Mouse (Mus musculus): Measurements from ENCODE around the gene Rpf2. TPM values are rescaled to one million over a fixed set of nuclear protein-coding genes. Genes with fewer than 3 reads are reported as not detected.

Rpf2 gene
- total and polyA plus RNA-seq, 3 experiments = 0.61 to 27.7 (median 23.2) TPM

DNA sequence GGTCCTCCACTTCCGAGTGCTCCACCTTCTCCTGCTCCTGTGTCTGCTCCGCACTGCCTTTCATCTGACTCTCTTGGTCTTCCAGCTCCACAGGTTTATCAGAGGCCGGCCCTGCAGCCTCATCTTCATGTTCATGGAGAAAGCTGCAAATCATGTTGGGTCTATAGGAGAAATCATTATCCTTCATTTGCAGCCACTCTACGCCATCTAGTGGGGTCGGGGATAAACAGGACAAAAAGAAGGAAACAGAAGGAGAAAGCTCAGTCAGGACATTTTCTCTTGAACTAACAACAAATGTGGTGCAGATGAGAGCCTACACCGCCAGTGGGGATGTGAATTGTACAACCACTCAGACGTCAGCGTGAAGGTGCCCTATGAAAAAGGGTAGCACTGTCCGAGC, 2.8 kb upstream of the Rpf2 start:
- no peak for DNase-seq

DNA sequence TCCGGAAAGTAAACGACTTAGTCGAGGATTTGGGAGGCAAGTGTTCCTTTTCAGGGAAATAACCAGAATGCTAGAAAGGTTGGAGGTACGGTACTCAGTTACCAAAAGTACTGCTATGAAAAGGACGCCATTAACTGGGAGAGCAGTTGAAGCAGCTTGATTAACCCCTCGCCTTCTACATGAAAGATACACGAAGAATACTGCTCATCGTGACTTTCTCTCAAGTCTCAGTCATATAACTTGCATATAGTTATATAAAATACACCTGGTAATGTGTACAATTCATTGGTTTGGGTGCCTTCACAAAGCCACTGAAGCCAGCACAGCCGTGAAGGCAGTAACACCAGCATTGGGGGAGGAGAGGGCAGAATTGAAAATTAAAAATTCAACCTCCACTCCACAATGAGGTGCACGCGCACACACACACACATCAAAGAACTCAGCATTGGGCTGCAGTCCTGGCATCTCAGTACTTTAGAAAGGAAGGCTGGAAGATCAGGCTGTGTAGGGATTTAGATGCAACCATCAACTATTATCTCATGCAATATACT, 405 bp upstream of the Rpf2 start:
- no peak for DNase-seq

DNA sequence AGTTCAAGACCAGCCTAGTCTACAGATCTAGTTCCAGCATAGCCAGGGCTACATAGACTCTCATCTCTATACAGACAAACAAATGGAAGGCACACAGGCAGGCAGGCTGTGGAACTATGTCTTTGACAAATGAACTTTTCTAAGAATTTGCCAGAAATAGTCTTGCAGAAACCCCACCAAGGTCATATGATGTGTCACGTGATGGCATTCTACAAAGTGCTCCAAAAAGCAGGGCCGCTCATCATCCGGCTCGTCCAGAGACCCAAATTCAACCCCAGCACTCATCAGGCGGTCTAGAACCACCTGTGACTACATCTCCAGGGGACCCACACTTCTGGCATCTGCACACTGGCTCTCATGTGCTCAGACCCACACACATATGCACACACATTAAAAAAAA, 9.0 kb downstream of the Rpf2 start:
- DNase-seq = peak; percentile 54

DNA sequence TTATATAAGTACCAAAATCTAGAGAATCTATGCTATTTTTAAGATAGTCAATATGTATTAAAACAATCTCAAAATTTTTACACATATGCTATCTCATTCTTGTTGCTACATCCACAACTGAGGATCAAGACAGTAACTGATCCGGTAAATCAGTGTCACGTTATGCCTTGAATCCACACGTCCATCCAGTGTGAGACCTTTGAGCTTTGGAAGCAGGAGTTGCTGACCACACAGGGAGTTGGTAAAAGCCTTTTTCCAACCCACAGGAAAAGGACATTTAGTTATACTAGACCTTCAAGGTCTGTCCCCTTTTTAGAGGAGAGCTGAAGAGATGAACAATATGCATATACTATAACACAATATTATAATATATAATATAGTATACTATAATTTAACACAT, 13.6 kb downstream of the Rpf2 start:
- DNase-seq = no peak

DNA sequence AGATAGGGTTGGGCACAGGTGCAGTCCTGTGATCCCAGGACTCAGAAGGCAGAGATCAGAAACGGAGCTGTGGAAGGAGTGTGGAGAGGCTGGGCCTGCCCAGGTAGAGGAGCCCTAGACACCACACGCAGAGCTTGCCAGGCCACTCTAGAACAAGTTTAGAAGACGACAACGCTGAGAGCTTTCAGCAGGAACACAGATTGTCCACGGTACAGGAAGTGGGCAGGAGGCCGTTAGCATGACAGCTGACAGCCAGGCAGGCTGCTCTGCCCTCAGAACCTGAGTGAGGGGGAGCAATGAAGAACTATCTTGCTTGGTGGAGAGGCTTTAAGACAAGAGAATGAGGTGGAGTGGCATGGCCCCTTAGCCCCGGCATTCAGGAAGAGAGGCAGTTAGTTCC, 14.4 kb downstream of the Rpf2 start:
- no peak for DNase-seq

DNA sequence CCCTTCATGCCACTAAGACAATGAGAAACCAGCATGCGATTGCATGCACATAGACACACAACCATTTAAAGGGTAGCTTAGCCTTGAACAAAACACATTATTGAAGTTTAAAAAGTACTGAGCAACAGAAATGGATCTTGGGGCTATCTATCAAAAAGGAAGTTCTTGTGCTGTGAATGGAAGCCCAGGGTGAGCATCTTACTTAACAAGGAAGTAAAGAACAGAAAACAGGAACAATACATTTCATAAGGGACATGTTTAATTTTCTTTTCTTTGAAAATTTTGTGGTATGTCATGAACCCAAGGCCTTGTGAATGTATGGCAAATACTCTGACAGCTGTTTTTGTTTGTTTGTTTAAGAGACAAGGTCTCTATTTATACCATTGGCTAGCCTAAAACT, 17.1 kb downstream of the Rpf2 start:
- DNase-seq = no peak

DNA sequence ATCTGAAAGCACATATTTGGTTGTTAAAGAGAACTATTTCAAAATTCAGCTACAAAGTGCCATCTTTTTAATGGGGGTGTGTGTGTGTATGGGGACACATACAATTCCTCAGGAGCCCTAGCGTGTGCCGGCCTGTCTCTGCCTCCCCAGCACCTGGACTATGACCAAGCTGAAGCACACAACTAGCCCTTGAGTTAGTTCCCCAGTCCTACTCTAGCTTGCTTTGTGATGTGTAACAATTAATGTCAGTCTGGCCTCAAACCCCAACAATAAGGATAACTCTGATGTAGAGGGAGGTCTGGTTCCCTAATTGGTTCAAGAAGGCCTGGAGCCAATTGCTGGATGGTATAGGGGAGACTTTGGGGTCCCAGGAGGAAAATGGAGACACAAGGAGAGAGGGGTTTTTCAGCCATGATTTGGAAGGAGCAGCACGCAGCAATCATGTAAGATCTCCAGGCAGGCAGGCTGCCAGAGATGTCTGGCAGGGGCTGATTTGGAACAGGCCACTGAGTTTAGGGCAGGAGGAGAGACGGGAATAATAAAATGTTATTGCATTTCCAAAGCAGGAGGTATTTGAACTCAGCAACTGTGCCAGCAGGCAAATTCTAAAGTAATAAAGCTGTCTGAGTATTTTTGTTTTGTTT, 19.1 kb downstream of the Rpf2 start:
- DNase-seq = no peak

DNA sequence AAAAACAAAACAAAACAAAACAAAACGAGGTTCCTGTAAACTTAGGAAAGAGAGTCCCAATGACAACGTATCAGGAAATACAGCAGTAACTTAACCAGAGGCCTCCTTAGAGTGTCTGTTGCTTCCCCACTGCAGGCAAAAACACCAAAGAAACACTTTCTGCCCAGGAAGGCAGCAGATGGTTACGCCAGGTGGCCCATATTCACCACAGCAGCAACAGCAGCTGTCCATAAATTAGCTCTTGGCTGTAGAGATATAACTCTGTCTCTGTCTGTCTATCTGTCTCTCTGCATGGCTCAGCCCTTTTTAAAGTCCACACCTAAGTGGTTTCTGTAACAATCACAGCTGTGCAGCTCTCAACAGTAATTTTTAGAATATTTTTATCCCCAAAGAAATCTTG, 28.0 kb downstream of the Rpf2 start:
- no peak for DNase-seq

DNA sequence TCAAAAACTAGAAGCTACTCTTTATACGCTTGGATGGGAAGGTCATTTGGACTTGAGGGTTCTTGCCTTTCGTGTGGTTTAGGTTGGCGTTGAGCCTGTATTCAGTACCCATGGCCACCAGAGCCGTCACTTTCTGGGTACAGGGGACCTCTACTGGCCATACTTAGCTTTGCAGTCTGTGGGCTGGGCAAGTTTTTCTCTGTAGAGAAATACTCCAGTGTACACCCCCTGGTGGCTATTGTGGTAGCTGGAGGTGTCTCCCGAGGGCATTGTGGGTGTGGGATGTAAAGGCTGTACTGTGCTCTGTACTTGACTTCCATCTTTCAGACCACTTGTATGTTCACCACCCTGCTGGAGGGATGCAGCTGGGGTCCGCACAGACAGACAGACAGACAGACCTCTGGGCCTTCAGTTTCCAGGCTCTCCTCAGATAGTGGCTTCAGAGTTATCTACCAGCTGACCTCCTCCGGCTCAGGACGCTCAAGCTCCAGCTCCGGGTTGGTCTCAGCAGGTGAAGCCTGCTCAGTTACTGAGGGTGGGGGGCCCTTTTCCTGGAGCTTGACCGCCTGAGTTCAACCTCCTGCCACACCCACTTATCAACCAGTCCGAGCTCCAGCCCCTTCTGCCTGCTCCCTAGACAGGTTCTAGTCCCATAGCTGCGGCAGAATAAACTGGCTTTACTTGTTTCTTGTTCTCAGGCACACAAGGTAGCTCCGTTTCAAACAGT, 34.2 kb downstream of the Rpf2 start:
- DNase-seq = peak; percentile 92

DNA sequence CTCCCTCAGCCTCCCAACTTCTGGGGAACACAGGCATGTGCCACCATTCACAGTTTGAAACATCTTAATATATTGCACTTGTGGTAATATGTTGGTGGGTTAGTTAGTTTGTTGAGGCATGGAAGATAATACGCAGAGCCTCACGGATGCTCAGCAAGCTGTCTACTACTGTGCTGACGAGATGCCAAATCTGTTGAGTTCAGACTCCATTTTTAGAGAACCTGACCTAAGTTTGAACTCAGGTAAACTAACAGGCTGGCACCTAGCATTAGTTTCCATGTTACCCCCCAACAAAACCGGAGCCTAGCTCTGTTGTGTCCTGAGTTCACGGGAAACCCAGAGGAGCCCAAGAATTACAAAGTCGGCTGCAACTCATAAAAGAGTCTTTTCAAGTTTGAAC, 51.8 kb downstream of the Rpf2 start:
- no peak for DNase-seq

DNA sequence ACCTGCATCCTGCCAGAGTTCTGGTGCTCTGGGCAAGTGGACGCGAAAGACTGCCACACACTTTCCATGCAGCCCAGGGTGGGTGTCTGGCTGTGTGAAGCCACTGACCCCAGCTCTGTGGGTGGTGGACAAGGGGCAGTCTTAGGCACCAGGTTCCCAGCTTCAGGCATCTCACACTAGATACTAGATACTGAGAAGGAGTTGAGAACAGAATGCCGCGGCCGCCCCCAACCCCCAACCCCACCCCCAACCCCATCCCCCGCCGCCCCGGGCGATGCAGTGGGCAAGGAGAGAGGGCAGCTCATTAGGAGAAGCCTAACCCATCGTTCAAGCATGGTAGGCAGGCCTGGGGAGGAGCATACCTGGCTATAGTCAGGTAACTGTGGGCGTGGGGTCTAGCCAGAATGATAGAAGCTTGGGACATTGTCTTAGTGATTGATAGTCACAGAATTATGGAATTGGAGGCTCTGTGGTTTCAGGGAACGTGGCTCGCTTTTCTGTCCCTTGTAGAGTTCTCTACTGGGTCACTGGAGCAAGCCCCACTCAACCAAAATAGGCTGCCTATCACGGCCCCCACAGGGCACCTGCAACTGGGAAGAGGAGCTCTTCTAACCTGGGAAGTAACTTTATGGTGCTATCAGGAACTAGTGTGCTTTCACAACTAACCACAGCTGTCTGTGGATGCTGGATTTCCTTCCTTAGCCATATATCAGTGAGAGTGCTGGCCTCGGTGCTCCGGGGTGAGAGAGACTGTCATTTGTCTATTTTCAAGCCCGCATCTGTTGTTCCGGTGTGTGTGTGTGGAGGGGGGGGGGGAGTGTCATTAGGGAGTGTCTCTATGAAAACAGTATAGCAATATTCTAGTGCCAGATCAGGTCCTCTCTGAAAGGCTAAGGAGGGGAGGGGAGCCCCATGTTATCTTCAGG, 54.6 kb downstream of the Rpf2 start:
- no peak for DNase-seq

DNA sequence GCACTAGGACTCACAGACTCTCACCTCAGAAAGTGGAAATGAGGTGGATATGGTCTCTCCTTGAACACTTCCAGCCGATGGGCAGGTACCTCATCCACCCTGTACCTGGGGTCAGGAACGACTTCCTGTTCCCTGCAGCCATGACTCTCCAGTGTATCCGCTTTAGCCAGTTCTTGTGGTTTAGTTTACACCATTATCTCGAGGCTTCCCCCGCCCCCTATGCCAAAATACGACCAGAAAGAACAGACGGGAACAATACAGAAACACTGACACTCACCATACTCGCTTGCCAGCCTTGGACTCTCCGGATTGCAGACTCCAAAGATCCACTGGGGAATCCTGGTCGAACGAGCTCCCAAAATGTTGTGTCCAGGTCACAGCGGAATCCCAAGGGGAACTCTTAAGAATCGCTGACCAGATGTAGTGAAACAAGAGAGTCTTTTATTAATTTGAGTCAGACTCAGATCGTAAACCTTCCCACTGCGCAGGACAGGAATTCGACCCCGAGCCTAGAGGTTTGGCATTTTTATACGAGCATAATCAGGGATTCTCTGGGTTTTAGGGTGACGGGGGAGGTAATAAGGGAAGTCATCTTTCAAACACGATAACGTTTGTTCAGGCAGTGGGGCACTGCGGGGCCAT, 55.4 kb downstream of the Rpf2 start:
- no peak for DNase-seq

DNA sequence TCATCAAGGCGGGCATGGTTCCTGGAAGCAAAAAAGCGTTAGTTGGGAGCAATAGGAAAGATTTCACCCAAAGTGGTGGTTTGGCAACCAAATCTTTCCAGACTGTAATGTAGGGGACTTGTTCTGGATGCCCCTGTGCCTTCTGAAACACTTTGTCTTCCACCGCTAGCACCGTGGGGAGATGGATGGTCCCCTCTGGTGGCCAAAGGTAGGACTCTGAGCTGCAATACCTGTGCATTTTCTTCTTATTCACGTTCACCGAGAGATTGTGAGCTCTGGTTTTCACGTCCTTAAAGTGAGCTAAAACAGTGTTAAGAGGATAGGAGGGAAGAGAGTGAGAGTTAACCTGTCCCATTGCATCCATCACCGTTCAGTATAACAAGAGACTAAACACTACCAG, 56.0 kb downstream of the Rpf2 start:
- DNase-seq = no peak

DNA sequence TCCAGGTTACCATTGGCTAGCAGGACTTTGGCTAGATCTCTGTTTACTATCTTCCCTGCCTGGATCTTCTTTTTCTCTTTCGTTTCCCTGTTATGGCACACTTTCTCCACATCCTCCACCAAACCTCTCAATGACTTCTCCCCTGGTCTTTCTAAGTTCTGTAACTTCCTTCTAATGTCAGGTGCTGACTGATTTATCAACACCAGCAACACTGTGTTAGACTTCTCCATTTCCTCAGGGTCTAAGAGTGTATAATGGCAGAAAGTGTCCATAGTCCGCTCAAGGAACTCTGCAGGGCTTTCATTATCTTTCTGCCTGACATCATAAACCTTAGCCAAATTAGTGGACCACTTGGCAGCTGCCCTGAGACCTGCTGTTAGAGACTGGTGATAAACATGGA, 57.1 kb downstream of the Rpf2 start:
- no peak for DNase-seq

DNA sequence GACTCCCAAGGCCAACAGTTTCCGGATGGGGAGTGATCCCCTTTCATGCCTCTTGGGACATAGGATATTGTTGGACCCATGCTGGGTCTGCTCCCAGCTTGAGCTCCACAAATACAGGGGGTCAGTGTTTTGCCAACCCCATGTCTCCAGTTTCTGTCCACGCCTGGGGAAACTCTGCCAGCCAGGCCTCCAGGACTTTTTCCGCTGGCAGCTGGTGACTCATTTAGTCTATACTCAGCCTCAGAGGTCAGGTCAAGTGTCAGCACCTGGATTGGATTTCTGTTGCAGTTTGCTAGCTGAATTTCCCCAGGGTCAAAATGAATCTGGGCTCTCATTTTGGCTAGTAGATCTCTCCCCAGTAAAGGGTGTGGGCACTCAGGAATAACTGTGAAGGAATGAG, 58.0 kb downstream of the Rpf2 start:
- no peak for DNase-seq

DNA sequence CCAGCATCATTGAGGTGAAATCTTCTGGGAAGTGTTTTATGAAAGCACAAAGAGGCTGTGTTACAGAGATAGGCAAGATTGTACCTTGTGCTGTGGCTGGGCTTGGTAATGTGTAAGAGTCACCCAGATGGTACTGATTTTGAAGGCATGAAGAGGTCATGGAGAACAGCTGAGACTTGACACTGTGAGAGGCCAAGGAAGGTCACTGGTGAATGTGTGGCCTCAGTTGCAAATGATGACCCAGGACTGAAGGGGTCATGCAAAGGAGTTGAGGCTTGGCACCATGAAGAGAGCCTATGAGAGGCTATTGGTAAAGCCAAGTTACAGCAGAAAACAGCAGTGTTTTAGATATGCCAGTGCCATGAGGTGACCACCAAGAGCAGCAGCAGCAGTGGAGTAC, 60.9 kb downstream of the Rpf2 start:
- no peak for DNase-seq

DNA sequence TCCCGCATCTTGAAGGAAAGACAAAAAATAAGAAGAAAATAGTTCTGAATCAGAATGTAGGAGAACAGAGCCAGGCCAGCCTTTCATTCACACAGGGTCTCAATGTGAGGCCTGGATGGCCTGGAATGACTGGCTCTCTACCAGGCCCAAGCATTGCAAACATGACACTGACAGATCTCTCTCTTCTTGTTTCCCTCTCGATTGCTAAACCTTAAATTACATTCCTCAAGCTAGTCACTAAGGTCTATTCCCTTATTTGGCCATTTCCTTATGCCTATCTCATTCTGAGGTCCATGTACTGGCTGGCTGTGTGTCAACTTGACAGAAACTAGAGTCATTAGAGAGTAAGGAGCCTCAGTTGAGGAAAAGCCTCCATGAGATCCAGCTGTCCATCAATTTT, 66.8 kb downstream of the Rpf2 start:
- DNase-seq = no peak

DNA sequence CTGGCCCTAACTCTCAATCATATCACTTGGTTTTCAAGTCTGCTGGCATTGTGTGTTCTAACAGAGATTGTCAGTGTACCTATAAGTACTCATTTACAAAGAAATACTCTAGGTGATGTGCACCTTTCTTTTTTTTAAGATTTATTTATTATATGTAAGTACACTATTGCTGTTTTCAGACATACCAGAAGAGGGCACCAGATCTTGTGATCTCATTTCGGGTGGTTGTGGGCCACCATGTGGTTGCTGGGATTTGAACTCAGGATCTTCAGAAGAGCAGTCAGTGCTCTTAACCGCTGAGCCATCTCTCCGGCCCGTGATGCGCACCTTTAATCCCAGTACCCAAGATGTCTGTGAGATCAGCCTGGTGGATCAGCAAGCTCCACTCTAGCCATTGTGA, 67.7 kb downstream of the Rpf2 start:
- no peak for DNase-seq

DNA sequence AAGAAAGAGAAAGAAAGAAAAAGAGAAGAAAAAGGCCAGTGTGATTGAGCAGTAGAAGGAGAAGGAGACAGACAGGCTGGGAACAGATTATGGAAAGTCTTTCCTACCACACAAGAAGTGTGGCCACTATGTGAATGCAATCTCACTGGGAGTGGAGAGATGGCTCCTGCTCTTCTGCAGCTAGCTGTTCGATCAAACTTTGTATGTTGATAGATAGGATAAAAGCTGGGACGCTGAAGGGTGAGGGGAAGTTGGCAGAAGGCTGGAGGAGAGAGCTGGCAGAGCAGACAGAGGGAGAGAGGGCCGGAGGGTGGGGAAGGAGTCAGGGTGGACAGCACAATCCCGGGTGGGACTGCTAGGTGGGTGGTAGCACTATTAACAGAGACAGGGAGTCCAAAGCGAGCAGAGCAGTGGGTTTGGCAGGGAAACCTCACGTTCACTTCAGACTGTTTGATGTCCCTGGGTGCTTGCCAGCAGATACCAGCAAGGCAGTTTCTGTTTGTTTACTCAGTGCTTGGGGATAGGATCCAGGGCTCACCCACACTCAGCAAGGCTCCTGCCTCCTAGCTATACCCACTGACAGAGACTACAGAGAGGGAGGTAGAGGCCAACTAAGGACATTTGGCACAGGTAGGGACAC, 69.4 kb downstream of the Rpf2 start:
- DNase-seq = peak; percentile 82

Data from adrenal gland, adult 2 months (tissue).